Mouse (Mus musculus) thymus, adult 2 months (tissue): ENCODE data around the gene Chst15. TPM values are rescaled to one million over a fixed set of nuclear protein-coding genes. Genes with fewer than 3 reads are reported as not detected.
A peak's percentile ranks its signal among the peaks of the same experiment; 100 is the strongest.

ENCODE experiments used
- DNase-seq: peaks from one replicate; pipeline ENCODE4 v3.0.0; 2021
- H3K27ac ChIP-seq: fragments of 200-500 bp; 2 replicates; pipeline ENCODE4 v1.5.1; 2012; ENCODE audit warnings: low read length, control low read depth; ENCODE audit not compliant: control insufficient read depth, insufficient read depth
- H3K27me3 ChIP-seq: fragments of 200-500 bp; 2 replicates; pipeline ENCODE4 v1.6.1; 2012; ENCODE audit warnings: mild to moderate bottlenecking, low read length, moderate library complexity, mixed read lengths; ENCODE audit not compliant: control insufficient read depth, insufficient read depth
- H3K36me3 ChIP-seq: fragments of 200-500 bp; 2 replicates; pipeline ENCODE4 v1.6.1; 2012; ENCODE audit warnings: mild to moderate bottlenecking, low read length, moderate library complexity; ENCODE audit not compliant: control insufficient read depth, insufficient read depth
- H3K4me1 ChIP-seq: fragments of 200-500 bp; replicated peaks from 2 replicates; pipeline ENCODE4 v1.6.1; 2012; ENCODE audit warnings: low read length; ENCODE audit not compliant: control insufficient read depth, insufficient read depth
- H3K4me3 ChIP-seq: fragments of 200-500 bp; 2 replicates; pipeline ENCODE4 v1.5.1; 2012; ENCODE audit warnings: mild to moderate bottlenecking, low read length, control low read depth, moderate library complexity; ENCODE audit not compliant: control insufficient read depth, insufficient read depth
- CTCF ChIP-seq: fragments of 200-500 bp; IDR thresholded peaks from 2 replicates; pipeline ENCODE4 v1.5.1; 2012; ENCODE audit warnings: mild to moderate bottlenecking, control low read depth, low read length, moderate library complexity, borderline replicate concordance; ENCODE audit not compliant: control insufficient read depth, poor library complexity, insufficient read depth; ENCODE audit errors: extremely low read depth
- POLR2A ChIP-seq: fragments of 200-500 bp; IDR thresholded peaks from 2 replicates; pipeline ENCODE4 v1.6.1; 2012; ENCODE audit warnings: mild to moderate bottlenecking, low read length, control low read depth, moderate library complexity; ENCODE audit not compliant: control insufficient read depth, poor library complexity, insufficient read depth; ENCODE audit errors: extremely low read depth
- WGBS: fragments of 180-500 bp; shearing (Covaris S2); methylation state at CpG from one replicate; pipeline ENCODE4 v1.1.7; 2018; 5-methylcytosine and 5-hydroxymethylcytosine counted together
- polyA plus RNA-seq: library from polyadenylated mRNA; depleted of rRNA; stranded (reverse); fragments of >200 nt; gene quantifications from 2 replicates; pipeline ENCODE4 v1.2.3, GENCODE M21; 2012

The Chst15 gene
- polyA plus RNA-seq, 1 experiment: 7.4 TPM

DNA sequence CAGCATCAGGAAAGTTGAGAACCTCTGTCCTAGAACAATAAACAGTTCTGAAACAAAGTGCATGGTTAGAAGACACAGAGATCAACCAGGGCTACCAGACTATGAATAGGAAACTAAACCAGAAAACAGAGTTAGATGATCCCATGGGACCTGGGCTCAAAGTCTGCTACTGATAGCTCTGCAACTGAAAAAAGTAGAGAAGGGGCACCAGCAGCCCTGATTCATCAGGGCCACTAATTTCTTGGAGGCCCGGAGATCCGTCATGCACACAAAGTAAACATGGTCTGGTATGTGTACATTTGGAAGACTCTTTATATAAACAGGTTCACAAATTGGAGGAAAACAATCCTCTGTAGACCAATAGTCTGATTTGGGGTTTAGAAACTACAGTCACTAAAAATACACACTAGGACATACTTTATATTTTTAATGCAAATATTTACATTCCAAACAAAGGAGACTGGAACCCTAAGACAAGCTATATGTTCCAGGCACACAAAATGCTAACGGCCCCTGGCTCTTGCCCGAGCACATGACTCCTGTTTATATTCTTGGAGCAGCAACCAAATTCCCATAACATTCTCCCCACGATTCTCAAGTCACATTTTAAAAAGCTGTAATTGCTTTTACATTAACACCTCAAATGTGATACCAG lies 8.4 kb downstream of the Chst15 start:
- Histone ChIP-seq H3K36me3 (no peaks in the 10 kb centered on the region), H3K4me3 (no peak overlapping the region), H3K27me3 (no peaks in the 10 kb centered on the region), H3K4me1 (peaks cover 16% of the 10 kb centered on the region), H3K27ac (no peak overlapping the region)
- DNase-seq: no peak
- TF ChIP-seq CTCF (no peak), POLR2A (no peak)
- WGBS: 97% methylated on average over 5 of the region's 5 CpGs

DNA sequence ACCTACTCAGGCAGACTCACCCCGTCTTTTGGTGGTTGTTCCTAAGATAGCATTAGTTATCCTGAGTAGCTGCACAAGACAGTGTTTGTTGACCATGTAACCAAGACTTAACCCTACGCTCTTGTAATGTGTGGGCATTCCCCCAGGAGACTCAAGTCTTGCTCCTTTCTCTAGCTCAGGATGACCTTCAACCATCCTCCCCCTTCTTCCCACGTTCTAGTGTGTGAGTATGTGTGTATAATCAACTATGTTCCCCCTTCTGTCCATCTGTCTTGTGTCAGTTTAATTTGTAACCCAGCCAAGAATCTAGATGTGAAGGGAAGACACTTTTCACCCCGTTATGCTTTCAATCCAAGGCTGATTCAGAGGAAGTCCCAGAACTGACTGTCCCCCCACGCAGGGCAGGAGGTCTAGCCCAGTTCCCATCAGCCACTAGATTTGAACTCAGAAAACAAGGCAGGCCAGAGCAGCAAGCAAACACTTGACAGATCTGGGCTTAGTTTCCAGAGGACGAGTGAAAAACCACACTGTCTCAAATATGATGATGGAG lies 9.2 kb downstream of the Chst15 start:
- H3K4me3 ChIP-seq: no peak overlapping the region
- H3K27me3 ChIP-seq: no peaks in the 10 kb centered on the region
- no peaks in the 10 kb centered on the region for H3K36me3 ChIP-seq
- WGBS: 78% methylated on average over 6 of the region's 6 CpGs
- no peak for DNase-seq
- TF ChIP-seq CTCF: no peak
- TF ChIP-seq POLR2A: no peak
- peaks cover 18% of the 10 kb centered on the region for H3K4me1 ChIP-seq
- no peak overlapping the region for H3K27ac ChIP-seq

DNA sequence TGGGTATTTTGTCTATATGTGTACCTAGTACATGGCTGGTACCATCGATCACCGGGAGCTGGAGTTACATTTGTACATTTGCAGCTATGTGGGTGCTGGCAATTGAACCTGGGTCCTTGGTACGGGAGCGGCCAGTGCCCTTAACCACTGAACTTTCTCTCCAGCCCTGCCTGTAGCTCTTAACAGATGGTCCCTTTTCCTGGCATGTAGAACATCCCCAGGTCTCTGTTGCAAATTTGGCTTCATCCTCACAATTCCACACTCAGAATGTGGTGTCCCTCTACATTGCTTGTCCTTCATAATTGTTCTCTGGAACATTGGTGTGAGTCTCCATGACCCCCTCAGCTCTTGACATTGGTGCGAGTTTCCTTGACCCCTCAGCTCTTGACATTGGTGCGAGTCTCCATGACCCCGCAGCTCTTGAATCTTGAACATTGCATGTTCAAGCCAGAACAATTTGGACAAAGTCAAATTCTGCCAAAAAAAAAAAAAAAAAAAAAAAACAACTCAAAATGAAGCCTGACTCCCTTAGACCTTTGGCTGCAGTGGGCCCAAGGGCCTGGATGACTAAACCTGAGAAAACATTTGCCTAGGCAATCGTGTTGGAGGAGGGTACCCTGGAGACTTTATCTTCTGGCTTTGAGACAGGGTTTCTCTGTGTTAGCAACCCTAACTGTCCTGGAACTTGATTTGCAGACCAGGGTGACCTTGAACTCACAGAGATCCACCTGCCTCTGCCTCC lies 10.2 kb downstream of the Chst15 start:
- DNase-seq: no peak
- Histone ChIP-seq H3K27ac (no peak overlapping the region), H3K4me3 (no peak overlapping the region), H3K27me3 (no peaks in the 10 kb centered on the region), H3K4me1 (peaks cover 21% of the 10 kb centered on the region), H3K36me3 (no peaks in the 10 kb centered on the region)
- no peak for TF ChIP-seq POLR2A
- TF ChIP-seq CTCF: no peak
- 96% methylated on average over 8 of the region's 8 CpGs for WGBS

DNA sequence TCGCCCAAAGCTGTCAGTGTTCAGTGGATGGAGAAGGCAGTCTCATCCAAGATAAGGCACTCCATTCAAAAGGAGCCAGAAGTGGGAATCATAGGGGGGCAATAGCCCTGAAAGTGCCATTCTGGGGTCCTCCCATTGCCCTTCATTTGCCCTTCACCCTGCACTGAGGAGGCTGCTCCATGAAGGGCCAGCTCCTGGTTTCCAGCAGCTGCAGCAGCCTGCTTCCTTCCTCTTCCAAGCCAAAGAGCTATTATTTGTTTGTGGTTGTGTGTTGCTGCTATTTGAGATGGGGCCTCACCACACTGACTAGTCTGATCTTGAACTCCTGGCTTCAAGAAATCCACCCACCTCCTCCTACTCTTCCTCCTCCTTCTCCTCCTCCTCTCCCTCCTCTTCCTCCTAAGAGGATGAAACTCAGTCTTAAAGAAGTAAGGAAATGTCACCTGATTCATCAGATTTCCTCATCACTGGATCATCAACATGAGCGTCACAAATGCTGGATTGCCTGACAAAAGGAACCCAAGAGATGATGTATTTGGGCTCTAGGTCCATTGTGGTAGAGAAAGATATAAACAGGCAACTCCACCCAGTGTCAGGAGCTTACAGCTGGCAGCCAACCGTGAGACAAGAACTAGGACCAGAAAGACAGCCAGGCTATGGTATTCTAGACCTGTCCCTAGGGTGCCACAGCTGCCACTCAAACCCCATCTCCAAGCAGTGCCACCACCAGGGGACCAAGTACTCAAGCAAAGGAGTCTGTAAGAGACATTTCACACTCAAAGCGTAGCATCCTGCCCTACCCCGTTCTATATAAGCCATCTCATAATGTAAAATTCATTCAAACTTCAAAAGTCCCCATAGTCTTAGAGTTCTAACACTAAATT lies 11.3 kb downstream of the Chst15 start:
- DNase-seq: no peak
- Histone ChIP-seq H3K4me1 (peaks cover 21% of the 10 kb centered on the region), H3K4me3 (no peak overlapping the region), H3K27me3 (no peaks in the 10 kb centered on the region), H3K27ac (no peak overlapping the region), H3K36me3 (no peaks in the 10 kb centered on the region)
- TF ChIP-seq CTCF (no peak), POLR2A (no peak)
- 86% methylated on average over 5 of the region's 5 CpGs for WGBS

DNA sequence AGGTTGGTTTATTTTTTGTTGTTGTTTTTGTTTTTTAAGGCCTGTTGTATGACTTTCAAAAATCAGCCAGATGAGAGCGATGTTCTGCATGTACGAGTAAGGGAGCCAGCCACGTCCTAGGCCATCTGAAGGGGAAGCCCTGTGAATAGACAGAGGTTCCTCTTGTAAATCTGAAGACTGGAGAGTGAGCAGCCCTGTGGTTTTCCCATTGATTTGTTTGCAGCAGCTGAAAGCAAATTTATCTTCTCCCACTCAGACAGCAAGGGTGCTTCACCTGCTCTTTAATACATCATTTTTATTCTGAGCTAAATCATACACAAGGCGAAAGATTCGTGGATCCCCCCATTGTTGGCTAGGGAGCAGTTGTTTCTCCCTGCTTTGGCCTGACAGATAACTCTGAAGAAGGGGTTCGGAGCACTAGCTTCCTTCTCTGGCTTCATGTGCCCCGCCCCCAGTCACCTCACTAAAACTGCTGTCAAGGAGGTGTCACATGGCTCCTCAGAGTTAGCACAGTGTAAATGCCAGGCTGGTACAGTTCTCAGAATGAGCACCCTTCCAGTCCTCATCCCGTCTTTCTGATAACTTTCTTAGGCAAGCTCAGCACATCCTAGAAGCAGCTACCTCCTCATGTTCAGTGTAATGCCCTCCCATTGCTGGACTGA lies 12.5 kb downstream of the Chst15 start:
- peaks cover 21% of the 10 kb centered on the region for H3K4me1 ChIP-seq
- no peak for TF ChIP-seq CTCF
- TF ChIP-seq POLR2A: no peak
- 31% methylated on average over 8 of the region's 8 CpGs for WGBS
- no peaks in the 10 kb centered on the region for H3K36me3 ChIP-seq
- H3K27ac ChIP-seq: no peak overlapping the region
- no peak overlapping the region for H3K4me3 ChIP-seq
- DNase-seq: peak; percentile 53
- no peaks in the 10 kb centered on the region for H3K27me3 ChIP-seq
